Mouse (Mus musculus) liver, postnatal 0 days (tissue): Measurements from ENCODE around the gene Tfap2e. TPM values are rescaled to one million over a fixed set of nuclear protein-coding genes. Genes with fewer than 3 reads are reported as not detected.

ENCODE experiments used
- ATAC-seq: fragments of 200-750 bp; cut with Nextera tagmentation; 2 replicates; pipeline ENCODE4 v1.8.0; 2017; ENCODE audit warnings: mild to moderate bottlenecking, moderate library complexity
- DNase-seq: peaks from one replicate; pipeline ENCODE4 v3.0.0-alpha.2; 2016
- H3K27ac ChIP-seq: fragments of 300-500 bp; sonication (generic); 2 replicates; pipeline ENCODE4 v1.5.1; 2014; ENCODE audit warnings: antibody characterized with exemption, moderate library complexity, mild to moderate bottlenecking, low read depth
- H3K27me3 ChIP-seq: fragments of 300-500 bp; sonication (generic); 2 replicates; pipeline ENCODE4 v1.6.1; 2014; ENCODE audit warnings: low read length, control low read depth, mixed read lengths; ENCODE audit not compliant: insufficient read depth
- H3K36me3 ChIP-seq: fragments of 300-500 bp; sonication (generic); replicated peaks from 2 replicates; pipeline ENCODE4 v1.6.1; 2014; ENCODE audit warnings: mild to moderate bottlenecking, control low read depth, low read length, moderate library complexity, mixed read lengths; ENCODE audit not compliant: insufficient read depth
- H3K4me1 ChIP-seq: fragments of 300-500 bp; sonication (generic); 2 replicates; pipeline ENCODE4 v1.6.1; 2014; ENCODE audit warnings: antibody characterized with exemption, mild to moderate bottlenecking, control low read depth; ENCODE audit not compliant: insufficient read depth
- H3K4me2 ChIP-seq: fragments of 300-500 bp; sonication (generic); 2 replicates; pipeline ENCODE4 v1.6.1; 2014; ENCODE audit warnings: low read depth, mild to moderate bottlenecking, low read length, moderate library complexity, mixed read lengths
- H3K4me3 ChIP-seq: fragments of 300-500 bp; sonication (generic); 2 replicates; pipeline ENCODE4 v1.5.1; 2014; ENCODE audit warnings: low read depth, low read length
- H3K9ac ChIP-seq: fragments of 300-500 bp; sonication (generic); replicated peaks from 2 replicates; pipeline ENCODE4 v1.6.1; 2014; ENCODE audit warnings: mild to moderate bottlenecking, moderate library complexity
- H3K9me3 ChIP-seq: fragments of 300-500 bp; sonication (generic); 2 replicates; pipeline ENCODE4 v1.6.1; 2016; ENCODE audit warnings: mild to moderate bottlenecking, control low read depth, low read length, mixed read lengths
- CTCF ChIP-seq: sonication (generic); IDR thresholded peaks from 2 replicates; pipeline ENCODE4 v1.5.1; 2016; ENCODE audit warnings: antibody characterized with exemption, low read depth
- EP300 ChIP-seq: IDR thresholded peaks from 2 replicates; pipeline ENCODE4 v1.6.1; 2016; ENCODE audit warnings: antibody characterized with exemption, low read depth, mild to moderate bottlenecking
- WGBS: fragments of 180-500 bp; shearing (Covaris S2); extraction: QIAGEN DNeasy Blood & Tissue Kit; methylation state at CpG from one replicate; pipeline ENCODE4 v1.1.7; 2014; ENCODE audit not compliant: insufficient replicate concordance; 5-methylcytosine and 5-hydroxymethylcytosine counted together
- polyA plus RNA-seq: library from polyadenylated mRNA; unstranded; fragments of >200 nt; fragmentation: Nextera tagmentation; extraction: Ambion mirVana; gene quantifications from 2 replicates; pipeline ENCODE4 v1.2.1, GENCODE M21; 2015

Gene Tfap2e
- polyA plus RNA-seq, 1 experiment from 2014 or later: not detected

DNA sequence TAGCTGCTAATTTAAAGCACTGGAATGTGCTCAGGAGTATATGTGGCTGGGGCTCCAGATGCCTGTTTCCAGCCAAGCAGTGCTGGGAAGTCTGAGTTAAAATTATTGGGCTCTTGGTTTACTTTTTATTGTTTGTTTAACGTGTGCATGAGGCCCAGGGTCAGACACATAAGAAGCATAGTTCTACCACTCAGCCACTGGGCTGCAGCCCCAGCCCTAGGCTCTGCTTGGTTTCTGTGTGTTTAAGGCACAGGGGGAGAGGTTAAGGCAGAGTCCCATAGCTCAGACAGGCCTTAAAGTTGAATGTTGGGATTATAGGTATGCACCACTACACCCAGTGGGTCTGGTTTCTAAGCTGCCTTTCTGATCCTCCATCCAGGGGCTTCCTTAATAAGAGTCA is 39.1 kb upstream of the Tfap2e start:
- H3K27ac ChIP-seq: no peak overlapping the region
- H3K4me2 ChIP-seq: no peak overlapping the region
- 68% methylated on average over 1 of the region's 1 CpGs for WGBS
- H3K9me3 ChIP-seq: no peaks in the 10 kb centered on the region
- TF ChIP-seq CTCF (no peak), EP300 (no peak)
- no peak overlapping the region for H3K9ac ChIP-seq
- 0 out of 2 replicates have a peak, but pooled peaks cover 2% of the 10 kb centered on the region for H3K36me3 ChIP-seq
- ATAC-seq: no peak
- DNase-seq: no peak
- no peak overlapping the region for H3K4me3 ChIP-seq
- no peaks in the 10 kb centered on the region for H3K27me3 ChIP-seq
- H3K4me1 ChIP-seq: no peaks in the 10 kb centered on the region

DNA sequence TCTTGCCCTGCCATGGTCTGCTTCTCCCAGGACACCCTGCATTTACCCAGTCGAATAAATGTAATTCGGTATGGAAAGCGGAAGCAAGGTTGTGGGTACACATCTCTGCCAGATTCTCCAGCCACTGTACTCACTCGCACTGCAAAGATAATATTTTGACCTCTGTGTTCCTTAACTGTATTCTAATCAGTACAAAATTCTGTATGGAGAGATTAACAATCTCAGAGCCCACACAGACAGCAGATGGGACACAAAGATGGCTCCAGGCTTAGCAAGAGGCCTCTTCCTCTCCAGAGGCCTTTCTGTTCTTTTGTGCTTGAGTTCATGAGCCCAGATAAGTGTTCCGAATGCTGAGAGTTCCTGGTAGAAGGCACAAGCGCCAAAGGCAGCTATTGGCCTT is 37.8 kb upstream of the Tfap2e start:
- Histone ChIP-seq H3K4me2 (no peak overlapping the region), H3K9me3 (no peaks in the 10 kb centered on the region), H3K27ac (no peak overlapping the region), H3K4me3 (no peak overlapping the region), H3K36me3 (0 out of 2 replicates have a peak, but pooled peaks cover 2% of the 10 kb centered on the region), H3K9ac (no peak overlapping the region), H3K27me3 (no peaks in the 10 kb centered on the region), H3K4me1 (no peaks in the 10 kb centered on the region)
- TF ChIP-seq CTCF: no peak
- no peak for TF ChIP-seq EP300
- 69% methylated on average over 6 of the region's 6 CpGs for WGBS
- ATAC-seq (no peak), DNase-seq (no peak)

DNA sequence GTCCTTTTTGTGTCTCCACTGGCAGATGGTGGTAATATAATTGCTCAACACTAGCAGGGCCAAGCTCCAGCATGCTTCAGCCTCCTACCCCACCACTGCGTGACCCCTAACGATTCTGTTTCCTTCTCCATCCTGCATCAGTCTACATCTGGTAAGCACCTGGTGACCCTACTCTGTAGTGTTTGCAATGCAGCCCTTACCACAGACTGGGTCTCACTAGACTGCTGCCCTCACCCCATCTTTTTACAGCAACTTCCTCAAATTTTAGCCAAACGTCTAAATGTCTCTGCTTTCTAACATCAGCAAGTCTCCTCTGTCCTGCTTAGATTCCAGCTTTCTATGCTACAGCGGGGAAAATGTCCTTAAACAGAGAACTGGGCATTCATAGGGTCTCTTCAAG is 34.8 kb upstream of the Tfap2e start:
- Histone ChIP-seq H3K27me3 (no peaks in the 10 kb centered on the region), H3K4me2 (no peak overlapping the region), H3K9me3 (no peaks in the 10 kb centered on the region), H3K9ac (no peak overlapping the region), H3K4me1 (no peaks in the 10 kb centered on the region), H3K36me3 (0 out of 2 replicates have a peak, but pooled peaks cover 2% of the 10 kb centered on the region), H3K27ac (no peak overlapping the region), H3K4me3 (no peak overlapping the region)
- ATAC-seq (no peak), DNase-seq (no peak)
- 60% methylated on average over 4 of the region's 4 CpGs for WGBS
- TF ChIP-seq EP300 (no peak), CTCF (no peak)

GRCm38 (mm10) chr4:126769800-126770563 is 33.9 kb upstream of the Tfap2e start:
- no peaks in the 10 kb centered on the region for H3K27me3 ChIP-seq
- no peak for ATAC-seq
- no peaks in the 10 kb centered on the region for H3K4me1 ChIP-seq
- no peak overlapping the region for H3K9ac ChIP-seq
- H3K36me3 ChIP-seq: 0 out of 2 replicates have a peak, but pooled peaks cover 2% of the 10 kb centered on the region
- no peak for TF ChIP-seq EP300
- no peak for TF ChIP-seq CTCF
- no peak for DNase-seq
- no peaks in the 10 kb centered on the region for H3K9me3 ChIP-seq
- no peak overlapping the region for H3K4me3 ChIP-seq
- no peak overlapping the region for H3K4me2 ChIP-seq
- WGBS: 69% methylated on average over 9 of the region's 9 CpGs
- H3K27ac ChIP-seq: no peak overlapping the region

DNA sequence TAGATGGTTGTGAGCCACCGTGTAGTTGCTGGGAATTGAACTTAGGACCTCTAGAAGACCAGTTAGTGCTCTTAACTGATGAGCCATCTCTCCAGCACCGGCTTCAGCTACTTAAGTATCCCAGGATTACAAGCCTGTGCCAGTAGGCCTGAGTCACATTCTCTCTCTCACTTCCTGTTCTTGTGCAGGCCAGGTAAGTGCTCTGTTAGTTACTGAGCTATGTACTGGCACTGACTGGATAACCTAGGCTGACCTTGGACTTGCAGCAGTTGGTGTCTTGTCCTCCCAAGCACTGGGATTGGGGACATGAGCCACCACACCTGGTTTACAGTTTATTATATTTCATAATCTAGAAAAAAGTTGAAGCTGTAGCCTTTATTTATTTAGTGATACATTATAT is 27.4 kb upstream of the Tfap2e start:
- Histone ChIP-seq H3K4me1 (peaks cover 4% of the 10 kb centered on the region; the same call in 1 of the 2 replicates), H3K27ac (peak overlapping the region; percentile 51; the same call in 1 of the 2 replicates), H3K4me2 (no peak overlapping the region), H3K27me3 (no peaks in the 10 kb centered on the region), H3K9ac (no peak overlapping the region), H3K4me3 (no peak overlapping the region), H3K36me3 (peaks cover 8% of the 10 kb centered on the region; the same call in 1 of the 2 replicates), H3K9me3 (no peaks in the 10 kb centered on the region)
- no peak for TF ChIP-seq CTCF
- WGBS: 74% methylated on average over 2 of the region's 2 CpGs
- DNase-seq (no peak), ATAC-seq (no peak)

- Histone ChIP-seq H3K4me2 (no peak overlapping the region), H3K9me3 (no peaks in the 10 kb centered on the region), H3K4me3 (no peak overlapping the region), H3K36me3 (peaks cover 12% of the 10 kb centered on the region; the same call in 1 of the 2 replicates), H3K27me3 (no peaks in the 10 kb centered on the region), H3K4me1 (peaks cover 4% of the 10 kb centered on the region; the same call in 1 of the 2 replicates), H3K9ac (no peak overlapping the region), H3K27ac (peak overlapping the region; percentile 51; the same call in 1 of the 2 replicates)
- WGBS: 68% methylated on average over 11 of the region's 11 CpGs
- TF ChIP-seq EP300 (0 out of 2 replicates have a peak, but pooled peaks have one; percentile 8), CTCF (no peak)
- DNase-seq: no peak
- ATAC-seq: peak; percentile 85
Observed at GRCm38 (mm10) chr4:126762586-126763359, 26.7 kb upstream of the Tfap2e start.
